Mouse (Mus musculus): ENCODE results near the gene Krtap1-3. TPM values are rescaled to one million over a fixed set of nuclear protein-coding genes. Genes with fewer than 3 reads are reported as not detected.
"Not testable (repeated sequence)": the region's sequence is repeated elsewhere in the genome, so short reads cannot be mapped to it uniquely, and the experiment has no call there.

The Krtap1-3 gene
- polyA plus RNA-seq, 1 experiment from 2014 or later = not detected

- H3K36me3 ChIP-seq; ATAC-seq (ENCODE audit: insufficient number of reproducible peaks, insufficient read depth, low FRiP score, low TSS enrichment, low read depth); H3K9ac ChIP-seq; H3K4me2 ChIP-seq; H3K4me3 ChIP-seq; H3K9me3 ChIP-seq; H3K4me1 ChIP-seq; H3K27me3 ChIP-seq; H3K27ac ChIP-seq: not testable (repeated sequence)
- 84% methylated on average over 6 of the region's 6 CpGs for WGBS
Observed at GRCm38 (mm10) chr11:99597742-99598141, 6.6 kb upstream of the Krtap1-3 start, which contains the start of gene Krtap9-3. Gene Krtap9-3, minus strand, starts transcription at chr11:99598105.

- Histone ChIP-seq H3K27me3 (no peaks in the 10 kb centered on the region), H3K4me3 (no peak overlapping the region), H3K36me3 (no peaks in the 10 kb centered on the region), H3K27ac (no peak overlapping the region), H3K4me2 (no peak overlapping the region), H3K9ac (no peak overlapping the region), H3K4me1 (no peaks in the 10 kb centered on the region), H3K9me3 (no peaks in the 10 kb centered on the region)
- ATAC-seq (ENCODE audit: insufficient number of reproducible peaks, insufficient read depth, low FRiP score, low TSS enrichment, low read depth) = no peak
- WGBS = 91% methylated on average over 7 of the region's 7 CpGs
Observed at GRCm38 (mm10) chr11:99585096-99585495, 6.0 kb downstream of the Krtap1-3 start.

- no peak for ATAC-seq (ENCODE audit: insufficient number of reproducible peaks, insufficient read depth, low FRiP score, low TSS enrichment, low read depth)
- Histone ChIP-seq H3K27ac (no peak within 1 kb of the TSS), H3K9ac (no peak within 1 kb of the TSS), H3K9me3 (no peaks in the 10 kb centered on the region), H3K4me2 (no peak within 1 kb of the TSS), H3K27me3 (no peaks in the 10 kb centered on the region), H3K4me1 (no peaks in the 10 kb centered on the region), H3K36me3 (no peaks in the 10 kb centered on the region), H3K4me3 (no peak within 1 kb of the TSS)
- 71% methylated on average over 5 of the region's 5 CpGs for WGBS
Observed at GRCm38 (mm10) chr11:99583245-99583704, 7.9 kb downstream of the Krtap1-3 start, which contains the start of gene Krtap1-4. Gene Krtap1-4, minus strand, starts transcription at chr11:99583654.

- WGBS = 79% methylated on average over 6 of the region's 6 CpGs
- Histone ChIP-seq H3K4me2 (no peak overlapping the region), H3K4me1 (no peaks in the 10 kb centered on the region)
Observed at GRCm38 (mm10) chr11:99581564-99581963, 9.6 kb downstream of the Krtap1-3 start.

GRCm38 (mm10) chr11:99581051-99581450, 10.1 kb downstream of the Krtap1-3 start:
- Histone ChIP-seq H3K9ac (no peak overlapping the region), H3K9me3 (no peaks in the 10 kb centered on the region), H3K36me3 (no peaks in the 10 kb centered on the region), H3K4me1 (no peaks in the 10 kb centered on the region), H3K4me3 (no peak overlapping the region), H3K27me3 (no peaks in the 10 kb centered on the region), H3K4me2 (no peak overlapping the region), H3K27ac (no peak overlapping the region)
- ATAC-seq (ENCODE audit: insufficient number of reproducible peaks, insufficient read depth, low FRiP score, low TSS enrichment, low read depth) = no peak
- WGBS = 82% methylated on average over 5 of the region's 5 CpGs

More at GRCm38 (mm10) chr11:99581564-99581963, 9.6 kb downstream of the Krtap1-3 start:
- Histone ChIP-seq H3K4me3 (no peak overlapping the region), H3K9me3 (no peaks in the 10 kb centered on the region), H3K36me3 (no peaks in the 10 kb centered on the region), H3K27ac (no peak overlapping the region), H3K27me3 (no peaks in the 10 kb centered on the region), H3K9ac (no peak overlapping the region)
- ATAC-seq (ENCODE audit: insufficient number of reproducible peaks, insufficient read depth, low FRiP score, low TSS enrichment, low read depth) = no peak

GRCm38 (mm10) chr11:99580636-99581035, 10.5 kb downstream of the Krtap1-3 start, which contains the start of gene Krtap1-5:
Gene Krtap1-5, minus strand, starts transcription at chr11:99581016.
- Histone ChIP-seq H3K4me2 (no peak within 1 kb of the TSS), H3K9me3 (no peaks in the 10 kb centered on the region), H3K9ac (no peak within 1 kb of the TSS), H3K27ac (no peak within 1 kb of the TSS), H3K4me1 (no peaks in the 10 kb centered on the region), H3K27me3 (no peaks in the 10 kb centered on the region), H3K4me3 (no peak within 1 kb of the TSS), H3K36me3 (no peaks in the 10 kb centered on the region)
- ATAC-seq (ENCODE audit: insufficient number of reproducible peaks, insufficient read depth, low FRiP score, low TSS enrichment, low read depth) = no peak
- 89% methylated on average over 6 of the region's 6 CpGs for WGBS

- WGBS = 7% methylated on average over 7 of the region's 7 CpGs
- 0 out of 2 replicates have a peak overlapping the region, but pooled peaks have one; percentile 51 for H3K9ac ChIP-seq
- peak overlapping the region; percentile 53 for H3K4me2 ChIP-seq
- H3K9me3 ChIP-seq = no peaks in the 10 kb centered on the region
- 0 out of 2 replicates have a peak, but pooled peaks cover 2% of the 10 kb centered on the region for H3K4me1 ChIP-seq
- no peak overlapping the region for H3K4me3 ChIP-seq
- no peak overlapping the region for H3K27ac ChIP-seq
- no peaks in the 10 kb centered on the region for H3K36me3 ChIP-seq
- H3K27me3 ChIP-seq = no peaks in the 10 kb centered on the region
- ATAC-seq (ENCODE audit: insufficient number of reproducible peaks, insufficient read depth, low FRiP score, low TSS enrichment, low read depth) = no peak
Observed at GRCm38 (mm10) chr11:99574106-99574505, 17.0 kb downstream of the Krtap1-3 start.

- Histone ChIP-seq H3K9me3 (no peaks in the 10 kb centered on the region), H3K4me1 (0 out of 2 replicates have a peak, but pooled peaks cover 2% of the 10 kb centered on the region), H3K4me3 (no peak overlapping the region), H3K27ac (no peak overlapping the region), H3K27me3 (no peaks in the 10 kb centered on the region), H3K36me3 (no peaks in the 10 kb centered on the region), H3K9ac (no peak overlapping the region), H3K4me2 (no peak overlapping the region)
- WGBS = 63% methylated on average over 4 of the region's 4 CpGs
- ATAC-seq (ENCODE audit: insufficient number of reproducible peaks, insufficient read depth, low FRiP score, low TSS enrichment, low read depth) = no peak
Observed at GRCm38 (mm10) chr11:99573164-99573563, 18.0 kb downstream of the Krtap1-3 start.

- no peaks in the 10 kb centered on the region for H3K36me3 ChIP-seq
- no peak within 1 kb of the TSS for H3K27ac ChIP-seq
- 86% methylated on average over 7 of the region's 7 CpGs for WGBS
- H3K27me3 ChIP-seq = no peaks in the 10 kb centered on the region
- H3K4me2 ChIP-seq = no peak within 1 kb of the TSS
- ATAC-seq (ENCODE audit: insufficient number of reproducible peaks, insufficient read depth, low FRiP score, low TSS enrichment, low read depth) = no peak
- no peak within 1 kb of the TSS for H3K9ac ChIP-seq
- no peaks in the 10 kb centered on the region for H3K9me3 ChIP-seq
- H3K4me3 ChIP-seq = no peak within 1 kb of the TSS
- no peaks in the 10 kb centered on the region for H3K4me1 ChIP-seq
Observed at GRCm38 (mm10) chr11:99566530-99566929, 24.6 kb downstream of the Krtap1-3 start, which contains the start of gene Krtap3-1. Gene Krtap3-1, minus strand, starts transcription at chr11:99566630.

- Histone ChIP-seq H3K27ac (no peak overlapping the region), H3K27me3 (no peaks in the 10 kb centered on the region), H3K4me3 (no peak overlapping the region), H3K9ac (no peak overlapping the region), H3K36me3 (no peaks in the 10 kb centered on the region), H3K4me1 (no peaks in the 10 kb centered on the region), H3K9me3 (no peaks in the 10 kb centered on the region), H3K4me2 (no peak overlapping the region)
- 79% methylated on average over 6 of the region's 6 CpGs for WGBS
- ATAC-seq (ENCODE audit: insufficient number of reproducible peaks, insufficient read depth, low FRiP score, low TSS enrichment, low read depth) = no peak
Observed at GRCm38 (mm10) chr11:99562580-99562979, 28.6 kb downstream of the Krtap1-3 start.

GRCm38 (mm10) chr11:99559366-99559765, 31.8 kb downstream of the Krtap1-3 start, which contains the start of gene Gm11939:
Gene Gm11939, minus strand, starts transcription at chr11:99559466.
- Histone ChIP-seq H3K4me3 (no peak within 1 kb of the TSS), H3K4me1 (no peaks in the 10 kb centered on the region), H3K4me2 (no peak within 1 kb of the TSS), H3K27ac (no peak within 1 kb of the TSS), H3K27me3 (no peaks in the 10 kb centered on the region), H3K9ac (no peak within 1 kb of the TSS), H3K36me3 (no peaks in the 10 kb centered on the region), H3K9me3 (no peaks in the 10 kb centered on the region)
- 91% methylated on average over 9 of the region's 9 CpGs for WGBS
- ATAC-seq (ENCODE audit: insufficient number of reproducible peaks, insufficient read depth, low FRiP score, low TSS enrichment, low read depth) = no peak

GRCm38 (mm10) chr11:99557976-99558745, 33.0 kb downstream of the Krtap1-3 start:
- no peak for ATAC-seq (ENCODE audit: insufficient number of reproducible peaks, insufficient read depth, low FRiP score, low TSS enrichment, low read depth)
- 75% methylated on average over 3 of the region's 3 CpGs for WGBS
- H3K27me3 ChIP-seq = no peaks in the 10 kb centered on the region

More at GRCm38 (mm10) chr11:99557976-99558745, 33.0 kb downstream of the Krtap1-3 start:
- no peak overlapping the region for H3K9ac ChIP-seq
- no peak overlapping the region for H3K4me2 ChIP-seq
- H3K4me3 ChIP-seq = no peak overlapping the region
- H3K36me3 ChIP-seq = no peaks in the 10 kb centered on the region
- no peak overlapping the region for H3K27ac ChIP-seq
- H3K9me3 ChIP-seq = no peaks in the 10 kb centered on the region
- no peaks in the 10 kb centered on the region for H3K4me1 ChIP-seq
